Mouse (Mus musculus): ENCODE results near the gene Inafm2. TPM values are rescaled to one million over a fixed set of nuclear protein-coding genes. Genes with fewer than 3 reads are reported as not detected.

Inafm2 gene
- polyA plus RNA-seq, 1 experiment from 2014 or later = 46.7 TPM

- H3K4me3 ChIP-seq (ENCODE audit: low read depth, low read length) = peak overlapping the region; percentile 18; the same call in 1 of the 2 replicates
- H3K9me3 ChIP-seq (replicated peaks; ENCODE audit: control insufficient read depth, low read length) = no peaks in the 10 kb centered on the region
- H3K4me1 ChIP-seq (ENCODE audit: control insufficient read depth, insufficient read depth, low read length) = peaks cover 10% of the 10 kb centered on the region; the same call in 1 of the 2 replicates
- H3K9ac ChIP-seq (ENCODE audit: low read depth, low read length) = no peak overlapping the region
- 26% methylated on average over 44 of the region's 44 CpGs for WGBS (ENCODE audit: insufficient replicate concordance)
- H3K27ac ChIP-seq (ENCODE audit: low read depth, low read length) = no peak overlapping the region
- peak; percentile 65; the same call in 1 of the 2 replicates for ATAC-seq (replicated peaks; ENCODE audit: insufficient number of reproducible peaks, low FRiP score, low TSS enrichment)
- H3K4me2 ChIP-seq = peak overlapping the region; percentile 48
- no peaks in the 10 kb centered on the region for H3K36me3 ChIP-seq (ENCODE audit: control insufficient read depth, insufficient read depth, low read length)
- peaks cover 19% of the 10 kb centered on the region for H3K27me3 ChIP-seq (ENCODE audit: control insufficient read depth, insufficient read depth, low read length)
These were observed 45.3 kb downstream of the Inafm2 start for GRCm38 (mm10) chr2:118790551-118791525.

- WGBS (ENCODE audit: insufficient replicate concordance) = 88% methylated on average over 26 of the region's 26 CpGs
- H3K36me3 ChIP-seq (ENCODE audit: control insufficient read depth, insufficient read depth, low read length) = no peaks in the 10 kb centered on the region
- no peak overlapping the region for H3K9ac ChIP-seq (ENCODE audit: low read depth, low read length)
- peaks cover 17% of the 10 kb centered on the region for H3K27me3 ChIP-seq (ENCODE audit: control insufficient read depth, insufficient read depth, low read length)
- peaks cover 10% of the 10 kb centered on the region; the same call in 1 of the 2 replicates for H3K4me1 ChIP-seq (ENCODE audit: control insufficient read depth, insufficient read depth, low read length)
- H3K4me3 ChIP-seq (ENCODE audit: low read depth, low read length) = no peak overlapping the region
- no peak overlapping the region for H3K27ac ChIP-seq (ENCODE audit: low read depth, low read length)
- H3K9me3 ChIP-seq (replicated peaks; ENCODE audit: control insufficient read depth, low read length) = no peaks in the 10 kb centered on the region
- no peak overlapping the region for H3K4me2 ChIP-seq
- no peak for ATAC-seq (replicated peaks; ENCODE audit: insufficient number of reproducible peaks, low FRiP score, low TSS enrichment)
These were observed 46.2 kb downstream of the Inafm2 start for GRCm38 (mm10) chr2:118791591-118792258.

GRCm38 (mm10) chr2:118792259-118792613 is 46.7 kb downstream of the Inafm2 start:
- Histone ChIP-seq H3K36me3 (ENCODE audit: control insufficient read depth, insufficient read depth, low read length) (no peaks in the 10 kb centered on the region), H3K4me1 (ENCODE audit: control insufficient read depth, insufficient read depth, low read length) (peaks cover 10% of the 10 kb centered on the region; the same call in 1 of the 2 replicates), H3K4me3 (ENCODE audit: low read depth, low read length) (no peak overlapping the region), H3K27ac (ENCODE audit: low read depth, low read length) (no peak overlapping the region), H3K4me2 (no peak overlapping the region), H3K9ac (ENCODE audit: low read depth, low read length) (no peak overlapping the region), H3K27me3 (ENCODE audit: control insufficient read depth, insufficient read depth, low read length) (peaks cover 17% of the 10 kb centered on the region), H3K9me3 (replicated peaks; ENCODE audit: control insufficient read depth, low read length) (no peaks in the 10 kb centered on the region)
- WGBS (ENCODE audit: insufficient replicate concordance) = 72% methylated on average over 4 of the region's 4 CpGs
- ATAC-seq (replicated peaks; ENCODE audit: insufficient number of reproducible peaks, low FRiP score, low TSS enrichment) = no peak

- Histone ChIP-seq H3K4me1 (ENCODE audit: control insufficient read depth, insufficient read depth, low read length) (peaks cover 10% of the 10 kb centered on the region; the same call in 1 of the 2 replicates), H3K36me3 (ENCODE audit: control insufficient read depth, insufficient read depth, low read length) (no peaks in the 10 kb centered on the region), H3K4me3 (ENCODE audit: low read depth, low read length) (no peak overlapping the region), H3K4me2 (no peak overlapping the region), H3K9me3 (replicated peaks; ENCODE audit: control insufficient read depth, low read length) (no peaks in the 10 kb centered on the region), H3K27me3 (ENCODE audit: control insufficient read depth, insufficient read depth, low read length) (peaks cover 17% of the 10 kb centered on the region), H3K27ac (ENCODE audit: low read depth, low read length) (no peak overlapping the region), H3K9ac (ENCODE audit: low read depth, low read length) (no peak overlapping the region)
- 75% methylated on average over 4 of the region's 4 CpGs for WGBS (ENCODE audit: insufficient replicate concordance)
- ATAC-seq (replicated peaks; ENCODE audit: insufficient number of reproducible peaks, low FRiP score, low TSS enrichment) = no peak
These were observed 48.1 kb downstream of the Inafm2 start for GRCm38 (mm10) chr2:118793636-118794035.

Other genes with a start within 250 kb of the Inafm2 start
- gene Bmf, start 196.1 kb upstream of the Inafm2 start, polyA plus RNA-seq (2014; fragmentation: Nextera tagmentation; extraction: Ambion mirVana) = 2.6 and 3.7 TPM in 2 replicates
- 67.3 and 83.3 TPM in 2 replicates for gene Bub1b, start 147.5 kb upstream of the Inafm2 start, polyA plus RNA-seq (2014; fragmentation: Nextera tagmentation; extraction: Ambion mirVana)
- gene Pak6, start 82.5 kb upstream of the Inafm2 start, polyA plus RNA-seq (2014; fragmentation: Nextera tagmentation; extraction: Ambion mirVana) = 1.8 and 3.0 TPM in 2 replicates
- 0.66 and 0.80 TPM in 2 replicates for gene Ankrd63, start 41.8 kb upstream of the Inafm2 start, polyA plus RNA-seq (2014; fragmentation: Nextera tagmentation; extraction: Ambion mirVana)
- 0.99 and 1.4 TPM in 2 replicates for gene Plcb2, start 17.3 kb upstream of the Inafm2 start, polyA plus RNA-seq (2014; fragmentation: Nextera tagmentation; extraction: Ambion mirVana)
- gene Ccdc9b, start 16.9 kb downstream of the Inafm2 start, polyA plus RNA-seq (2014; fragmentation: Nextera tagmentation; extraction: Ambion mirVana) = 1.0 and 1.3 TPM in 2 replicates
- not detected in 2 replicates for gene Phgr1, start 27.0 kb downstream of the Inafm2 start, polyA plus RNA-seq (2014; fragmentation: Nextera tagmentation; extraction: Ambion mirVana)
- 0.21 and 0.27 TPM in 2 replicates for gene Disp2, start 34.0 kb downstream of the Inafm2 start, polyA plus RNA-seq (2014; fragmentation: Nextera tagmentation; extraction: Ambion mirVana)
- gene Knstrn, start 68.2 kb downstream of the Inafm2 start, polyA plus RNA-seq (2014; fragmentation: Nextera tagmentation; extraction: Ambion mirVana) = 117 and 135 TPM in 2 replicates
- 52.5 and 63.2 TPM in 2 replicates for gene Ivd, start 116.2 kb downstream of the Inafm2 start, polyA plus RNA-seq (2014; fragmentation: Nextera tagmentation; extraction: Ambion mirVana)
- 0.77 and 1.1 TPM in 2 replicates for gene Bahd1, start 154.6 kb downstream of the Inafm2 start, polyA plus RNA-seq (2014; fragmentation: Nextera tagmentation; extraction: Ambion mirVana)
- 19.6 and 22.3 TPM in 2 replicates for gene Chst14, start 180.7 kb downstream of the Inafm2 start, polyA plus RNA-seq (2014; fragmentation: Nextera tagmentation; extraction: Ambion mirVana)